Mouse (Mus musculus) CD4-positive helper T cell, adult 2 months (primary cell): ENCODE data around the gene Btg1.
A peak's percentile ranks its signal among the peaks of the same experiment; 100 is the strongest.

ENCODE experiments used
- DNase-seq: peaks from one replicate; pipeline ENCODE4 v3.0.0-alpha.2; 2012; ENCODE audit warnings: low read depth, missing footprints, low spot score

The Btg1 gene

DNA sequence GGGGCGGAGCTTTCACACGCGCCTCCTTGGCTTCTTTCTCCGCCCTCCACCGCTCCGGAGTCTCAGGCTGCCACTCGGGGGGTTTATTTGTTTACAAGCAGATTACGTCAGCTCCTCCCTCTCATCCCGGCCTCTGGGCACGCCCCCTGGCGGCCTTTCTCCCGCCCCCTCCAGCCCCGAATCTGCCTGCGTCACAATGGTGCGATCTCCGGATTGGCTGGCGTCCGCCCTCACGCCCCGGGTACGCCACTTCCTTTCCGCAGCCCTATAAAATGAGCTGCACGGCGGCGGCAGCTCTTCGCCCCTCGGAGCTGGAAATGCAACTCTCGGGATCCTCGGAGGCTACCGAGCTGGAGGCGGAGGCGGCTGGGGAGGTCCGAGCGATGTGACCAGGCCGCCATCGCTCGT lies at the start of gene Btg1:
Btg1 (plus strand) TSS at position 298 of the 408 bp plus-strand sequence.
- DNase-seq = peak; percentile 100

DNA sequence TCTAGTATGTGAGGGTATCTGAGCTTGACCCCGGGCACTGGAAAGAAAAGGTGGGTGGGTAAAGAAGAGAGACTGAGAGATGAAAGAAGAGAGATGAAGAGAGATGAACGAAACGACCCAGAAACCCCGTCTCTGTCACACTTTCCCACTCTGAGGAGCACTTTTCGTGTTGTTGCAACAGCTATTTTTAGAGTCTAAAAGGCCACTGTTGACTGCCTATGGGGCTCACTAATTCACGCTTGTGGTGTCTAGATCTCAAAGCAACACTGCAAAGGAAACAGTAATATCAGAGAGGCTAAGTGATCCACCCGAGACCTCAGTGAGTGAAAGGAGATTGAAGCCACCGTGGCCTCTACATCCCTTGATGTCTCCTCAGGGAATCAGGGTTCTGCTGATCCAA lies 47.3 kb upstream of the Btg1 start:
- peak; percentile 45 for DNase-seq

DNA sequence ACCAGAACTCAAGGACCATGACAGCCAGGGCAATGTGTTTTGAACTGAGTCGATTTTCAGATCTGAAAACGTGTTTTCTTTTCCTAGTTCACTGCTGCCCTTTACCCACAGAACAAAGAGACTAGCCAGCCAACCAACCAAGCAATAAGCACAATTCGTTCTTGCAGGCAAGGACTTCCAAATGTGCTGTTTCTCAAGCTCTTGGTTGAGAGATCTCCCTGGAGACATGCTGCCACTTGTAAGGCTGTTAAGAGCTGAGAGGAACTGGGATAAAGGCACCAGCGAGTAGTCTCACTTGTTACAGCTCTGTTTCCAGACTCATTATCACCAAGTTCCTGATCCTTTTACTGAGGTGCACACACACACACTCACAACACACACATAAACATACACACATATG lies 45.6 kb upstream of the Btg1 start:
- DNase-seq = no peak

DNA sequence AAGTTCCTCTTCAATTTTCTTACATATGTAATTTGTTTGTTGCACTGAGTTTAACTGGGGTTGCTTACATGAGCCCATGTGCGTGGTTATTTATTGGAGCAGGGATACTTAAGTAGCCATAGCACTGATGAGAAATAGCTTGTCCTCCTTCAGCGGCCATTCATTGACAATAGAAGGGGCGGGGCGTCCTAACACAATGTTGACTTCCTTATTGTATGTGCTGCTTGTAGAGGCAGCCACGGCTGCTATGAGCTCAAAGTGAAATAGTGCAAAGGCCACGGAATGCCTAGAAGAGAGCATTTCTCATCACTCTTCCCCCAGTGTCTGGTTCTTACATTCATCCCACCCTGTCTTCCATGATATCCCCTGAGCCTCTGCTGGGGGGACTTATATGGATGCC lies 42.0 kb upstream of the Btg1 start:
- DNase-seq = no peak

DNA sequence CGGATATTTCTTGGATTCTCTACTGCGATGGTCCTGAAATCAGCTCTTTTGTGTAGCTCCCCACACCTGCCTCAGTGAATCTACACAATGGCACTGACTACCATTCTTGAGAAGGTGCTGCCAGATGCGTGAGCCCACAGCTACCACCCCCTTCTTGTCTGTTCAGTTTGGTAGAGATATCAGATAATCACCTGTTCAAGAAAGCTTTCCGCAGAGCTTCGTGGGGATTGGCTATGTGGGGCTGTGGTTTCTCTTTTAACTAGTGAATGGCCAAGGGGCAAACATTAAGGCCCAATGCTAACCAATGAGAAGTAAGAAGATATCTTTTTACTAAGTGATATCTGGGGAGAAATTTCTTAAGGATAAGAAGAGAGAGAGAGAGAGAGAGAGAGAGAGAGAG lies 41.5 kb upstream of the Btg1 start:
- no peak for DNase-seq

DNA sequence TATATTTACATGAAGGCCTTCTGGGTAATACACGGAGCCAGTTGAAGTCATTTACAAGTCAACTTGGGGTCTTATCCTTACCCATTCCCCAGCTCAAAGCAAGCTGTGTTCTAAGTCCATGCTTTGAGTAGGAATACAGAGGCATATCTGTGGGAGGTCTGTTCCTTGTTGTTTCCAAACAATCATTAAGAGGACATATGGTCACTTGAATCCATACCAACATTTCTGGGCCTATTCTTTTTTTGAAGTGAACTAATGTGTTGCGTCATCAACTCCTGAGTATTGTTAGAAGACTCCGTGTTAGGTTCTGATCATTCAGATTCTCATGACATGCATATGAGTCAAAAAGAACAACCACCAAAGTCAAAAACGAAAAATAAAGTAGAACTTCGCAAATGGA lies 37.9 kb upstream of the Btg1 start:
- no peak for DNase-seq

DNA sequence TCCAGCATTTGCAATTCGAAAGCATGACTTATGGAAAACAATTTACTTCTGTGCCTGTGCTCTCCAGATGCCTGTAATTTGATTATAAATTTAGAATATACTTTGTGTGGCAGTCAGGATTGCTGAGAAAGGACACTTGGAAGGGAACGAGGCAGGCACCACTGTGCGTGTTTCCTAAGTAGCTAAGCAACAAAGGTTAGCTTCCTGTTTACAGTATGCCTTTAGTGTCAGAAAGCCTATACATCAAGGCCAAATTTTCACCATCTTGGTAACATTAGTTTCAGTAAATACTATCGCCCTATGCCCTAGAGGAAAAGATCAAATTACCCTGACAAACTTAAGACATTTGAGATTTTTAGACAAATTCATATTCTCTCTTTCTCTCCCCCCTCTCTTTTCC lies 37.4 kb upstream of the Btg1 start:
- peak; percentile 41 for DNase-seq

DNA sequence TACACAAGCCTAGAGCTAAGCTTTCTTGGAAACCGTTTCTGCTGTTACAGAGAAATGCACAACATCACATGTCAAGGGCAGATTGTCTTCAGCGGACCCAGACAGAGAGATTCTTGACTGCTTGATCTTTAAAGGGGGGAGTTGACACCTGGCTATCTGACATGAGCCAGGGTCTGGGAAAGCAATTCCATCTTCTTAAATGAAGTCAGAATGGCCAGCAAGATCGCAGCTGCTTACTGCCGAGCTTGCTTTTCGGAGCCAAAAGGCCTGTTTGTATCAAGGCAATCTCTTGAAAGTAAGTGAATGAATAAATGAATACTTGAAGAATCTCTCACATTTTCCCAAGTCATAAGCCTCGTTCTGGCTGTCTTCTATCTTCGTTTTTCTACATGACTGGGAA lies 36.6 kb upstream of the Btg1 start:
- DNase-seq = no peak

DNA sequence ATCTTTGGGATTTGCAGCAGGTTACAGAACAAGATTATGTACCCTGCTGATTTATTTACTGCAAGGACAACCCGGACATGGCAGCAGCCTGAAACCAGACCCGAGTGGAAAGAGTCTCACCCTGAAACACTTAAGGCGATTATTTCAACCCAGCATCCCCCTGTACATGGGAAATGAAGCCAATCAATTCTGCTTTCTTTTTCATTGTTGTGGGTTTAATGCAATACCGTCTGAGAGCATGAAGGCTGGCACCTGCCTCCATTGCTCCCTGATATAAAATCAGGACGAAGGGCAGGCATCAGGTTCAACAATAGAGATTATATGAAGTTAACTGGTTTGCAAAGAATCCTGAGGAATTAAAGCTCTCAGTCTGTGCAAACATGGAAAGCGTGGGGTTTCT lies 35.6 kb upstream of the Btg1 start:
- peak; percentile 48 for DNase-seq

DNA sequence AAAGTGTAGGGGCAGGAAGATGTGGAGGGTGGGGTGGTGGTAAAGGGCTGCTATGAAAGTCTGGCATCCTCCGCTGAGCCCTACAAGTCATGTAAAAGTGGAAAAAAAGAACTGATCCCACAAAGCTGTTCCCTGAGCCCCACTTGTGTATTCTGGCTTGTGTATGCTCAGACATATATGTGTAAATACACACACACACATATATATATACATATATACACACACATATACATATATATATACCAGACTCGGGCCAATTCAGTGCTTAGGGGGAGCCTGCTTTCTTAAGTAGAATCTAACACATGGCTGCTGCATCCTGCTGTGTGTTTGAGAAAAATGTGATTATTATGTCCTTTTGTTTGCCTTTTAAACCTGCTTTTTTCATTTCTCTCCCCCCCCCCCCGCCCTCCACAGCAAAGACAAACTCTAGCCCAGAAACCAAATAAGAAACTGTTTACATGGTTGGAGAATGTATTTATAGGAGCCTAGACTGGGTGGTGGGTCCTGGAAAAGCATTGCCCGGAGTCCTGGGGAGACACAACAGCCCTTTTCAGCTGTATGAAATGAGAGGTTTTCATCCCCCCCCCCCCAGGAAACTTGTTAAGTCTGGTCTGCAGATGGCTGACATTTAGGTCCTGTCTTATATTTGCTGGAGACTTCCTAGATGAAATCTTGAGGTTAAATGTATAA lies 30.5 kb upstream of the Btg1 start:
- peak; percentile 32 for DNase-seq

DNA sequence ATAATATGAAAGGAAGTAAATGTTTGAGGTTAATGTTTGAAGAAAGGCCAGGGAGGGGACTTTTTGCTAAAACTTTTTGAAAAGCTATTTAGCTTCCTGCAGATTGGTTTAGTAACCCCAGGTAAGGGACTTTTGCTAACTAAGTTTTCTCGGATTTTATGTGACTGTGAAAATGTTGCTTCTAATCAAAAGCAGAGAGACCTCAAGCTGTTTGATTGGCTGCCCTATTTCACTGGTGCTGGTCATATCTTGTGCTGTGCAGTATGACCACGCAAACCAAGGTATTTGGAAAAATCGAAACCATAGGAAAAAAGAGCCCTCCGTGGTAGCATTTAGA lies 30.0 kb upstream of the Btg1 start:
- peak; percentile 72 for DNase-seq

DNA sequence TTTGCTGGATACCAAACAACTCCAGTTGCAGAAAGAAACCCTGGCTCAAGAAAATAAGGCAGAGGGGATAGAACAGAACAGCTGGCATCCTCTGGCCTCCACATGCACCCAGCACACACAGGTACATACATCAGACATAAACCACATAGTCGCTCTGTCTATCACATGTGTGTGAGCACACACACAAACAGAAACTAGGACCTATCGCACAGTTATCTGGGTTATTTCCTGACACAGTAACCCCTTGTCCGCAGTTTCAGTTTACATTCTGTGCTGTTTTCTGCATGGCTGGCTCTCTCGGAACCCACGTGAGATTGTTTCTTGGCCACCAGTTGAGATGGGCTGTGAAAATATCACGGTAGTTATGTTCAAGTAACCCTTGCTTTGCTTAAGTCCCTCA lies 28.6 kb upstream of the Btg1 start:
- peak; percentile 63 for DNase-seq

DNA sequence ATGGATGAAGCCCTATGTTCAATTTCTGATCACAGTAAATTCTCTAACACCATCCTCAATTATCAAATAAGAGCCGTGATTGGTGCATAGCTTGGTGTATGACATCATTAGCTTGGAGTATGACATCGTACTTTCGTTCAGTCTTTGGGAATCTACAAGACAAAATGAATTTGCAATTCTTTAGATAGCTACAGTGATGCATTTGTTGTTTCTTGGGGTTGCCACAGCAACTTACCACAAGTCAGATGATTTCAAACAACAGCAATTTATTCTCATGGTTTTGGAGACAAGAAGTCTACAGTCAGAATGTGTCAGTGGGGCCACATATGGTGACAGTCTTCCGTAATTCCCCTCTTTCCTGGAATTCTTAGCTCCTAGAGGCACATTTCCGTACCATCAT lies 27.0 kb upstream of the Btg1 start:
- peak; percentile 78 for DNase-seq

DNA sequence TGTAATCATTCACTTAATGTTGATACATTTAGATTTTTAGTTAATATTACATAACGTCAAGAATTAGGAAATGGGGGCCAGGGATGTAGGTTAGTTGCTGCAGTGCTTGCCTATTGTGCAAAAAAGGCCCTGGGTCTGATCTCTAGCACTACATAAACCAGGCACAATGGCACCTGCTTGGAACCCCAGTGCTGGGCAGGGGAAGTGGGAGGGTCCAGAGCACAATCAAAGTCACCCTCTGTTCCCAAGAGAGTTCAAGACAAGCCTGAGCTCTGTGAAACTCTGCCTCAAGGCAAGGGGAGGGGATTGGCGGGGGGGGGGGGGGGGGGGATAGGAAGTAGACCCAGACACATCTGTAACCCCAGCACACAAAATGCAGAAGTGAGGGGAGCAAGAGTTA lies 24.7 kb upstream of the Btg1 start:
- DNase-seq = no peak

DNA sequence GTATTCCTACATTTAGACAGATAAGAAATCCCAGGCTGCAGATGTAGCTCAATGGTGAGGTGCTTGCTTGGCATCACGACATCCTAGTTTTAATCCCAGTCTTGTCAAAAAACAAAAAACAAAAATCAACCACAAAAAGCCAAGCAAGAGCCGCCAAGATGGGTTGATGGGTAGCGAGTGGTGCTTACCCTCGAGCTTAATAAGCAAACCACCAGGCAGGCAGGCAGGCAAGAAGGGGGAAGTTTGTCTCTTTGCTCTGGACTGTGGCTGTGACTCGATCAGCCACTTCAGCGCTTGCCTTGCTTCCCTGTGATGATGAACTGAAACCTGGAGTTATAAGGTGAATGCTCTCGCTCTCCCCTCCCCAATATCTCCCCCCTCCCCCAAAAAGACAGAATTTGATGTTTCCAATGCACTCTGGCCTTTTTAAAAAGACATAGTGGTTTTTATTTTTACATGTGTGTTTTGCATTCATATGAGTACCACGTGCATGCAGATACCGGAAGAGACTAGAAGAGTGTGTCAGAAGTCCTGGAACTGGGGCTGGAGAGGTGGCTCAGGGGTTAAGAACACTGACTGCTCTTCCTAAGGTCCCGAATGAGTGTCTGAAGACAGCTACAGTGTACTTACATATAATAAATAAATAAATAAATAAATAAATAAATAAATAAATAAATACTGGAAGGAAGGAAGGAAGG lies 21.2 kb upstream of the Btg1 start:
- DNase-seq = no peak

DNA sequence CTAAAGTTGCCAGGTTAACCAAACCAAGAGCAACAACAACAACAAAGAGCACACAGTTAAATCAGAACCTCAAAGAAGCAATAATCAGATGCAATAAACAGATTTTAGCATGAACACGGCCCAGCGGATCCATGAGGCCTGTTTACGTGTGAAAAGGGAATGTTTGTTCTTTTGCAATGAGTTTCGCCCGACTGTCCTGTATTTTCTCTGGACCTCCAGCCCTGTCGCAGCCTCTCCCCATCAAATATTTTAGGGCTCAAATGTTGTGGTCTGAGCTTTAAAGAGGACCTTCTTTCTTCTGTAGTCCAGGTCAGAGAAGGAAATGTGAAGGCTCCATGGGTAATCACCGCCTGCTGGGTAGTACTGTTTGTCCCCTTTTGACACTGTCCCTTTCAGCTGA lies 20.4 kb upstream of the Btg1 start:
- no peak for DNase-seq

DNA sequence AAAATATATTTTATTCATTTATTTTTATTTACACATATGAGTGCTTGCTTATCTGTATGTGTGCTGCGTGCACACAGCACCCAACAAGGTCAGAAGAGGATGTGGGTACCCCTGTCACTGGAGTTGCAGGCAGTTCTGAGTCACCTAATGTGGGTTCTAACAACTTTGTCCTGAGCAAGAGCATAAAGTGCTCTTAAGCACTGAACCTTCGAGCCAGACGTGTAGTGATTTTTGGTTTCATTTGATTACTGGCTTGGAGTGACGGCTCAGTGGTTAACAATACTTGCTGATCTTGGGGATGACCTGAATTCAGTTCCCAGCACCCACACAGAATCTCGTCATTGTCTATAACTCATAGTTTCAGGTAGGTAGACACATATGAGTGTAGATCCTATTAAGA lies 17.2 kb upstream of the Btg1 start:
- DNase-seq = peak; percentile 79

DNA sequence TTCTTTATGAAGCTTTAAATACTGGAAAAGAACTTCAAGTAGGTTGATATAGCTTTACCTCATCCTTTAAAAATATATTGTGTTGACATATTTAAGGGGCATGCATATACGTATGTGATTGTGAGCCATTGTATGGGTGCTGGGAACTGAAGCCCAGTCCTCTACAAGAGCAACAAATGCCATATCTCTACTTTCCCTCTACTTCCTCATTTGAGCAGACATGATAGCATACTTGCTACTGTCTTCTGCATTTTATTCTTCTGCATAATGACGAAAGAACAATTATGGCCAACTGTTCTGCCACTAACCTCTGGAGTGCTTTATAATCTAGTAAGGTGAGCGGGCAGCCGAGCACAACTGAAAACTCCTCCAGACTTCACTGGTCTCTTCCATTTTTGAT lies 15.1 kb upstream of the Btg1 start:
- DNase-seq = no peak

DNA sequence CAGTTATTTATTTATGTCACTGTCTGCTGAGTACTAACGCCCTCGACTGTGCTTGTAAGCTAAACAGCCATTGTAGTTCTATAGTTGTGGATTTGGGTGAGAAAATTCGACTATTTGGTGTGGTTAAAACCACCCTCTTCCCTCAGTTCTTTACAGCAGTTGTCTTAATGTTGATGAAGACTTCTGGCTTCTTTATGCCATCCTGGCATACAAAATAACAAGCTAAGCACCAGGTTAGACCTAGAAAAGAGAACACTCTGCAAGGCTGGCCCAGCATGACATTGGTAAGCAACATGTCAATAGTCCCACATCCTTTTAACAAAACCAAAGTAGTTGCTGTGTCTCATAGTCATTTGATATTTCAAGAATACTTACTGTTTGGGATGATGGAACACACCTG lies 14.5 kb upstream of the Btg1 start:
- DNase-seq = peak; percentile 54

DNA sequence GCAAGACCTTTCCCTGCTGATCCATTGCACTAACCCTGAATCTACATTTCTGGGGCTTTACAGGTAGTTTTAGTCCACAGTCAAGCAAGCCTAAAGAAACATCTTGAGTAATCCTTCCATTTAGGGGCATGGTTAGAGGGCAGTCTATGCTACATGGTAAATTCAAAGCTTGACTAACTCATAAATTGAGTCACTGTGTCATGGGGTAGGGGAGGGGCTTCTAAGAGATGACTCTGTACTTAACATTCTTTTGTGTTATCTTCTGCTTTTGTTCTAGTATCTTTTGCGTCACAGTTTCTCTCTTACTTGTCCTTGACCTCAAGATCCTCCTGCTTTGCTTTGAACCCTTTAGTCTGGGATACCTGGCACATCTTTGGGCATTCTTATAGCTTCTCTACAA lies 11.6 kb upstream of the Btg1 start:
- DNase-seq = peak; percentile 21

DNA sequence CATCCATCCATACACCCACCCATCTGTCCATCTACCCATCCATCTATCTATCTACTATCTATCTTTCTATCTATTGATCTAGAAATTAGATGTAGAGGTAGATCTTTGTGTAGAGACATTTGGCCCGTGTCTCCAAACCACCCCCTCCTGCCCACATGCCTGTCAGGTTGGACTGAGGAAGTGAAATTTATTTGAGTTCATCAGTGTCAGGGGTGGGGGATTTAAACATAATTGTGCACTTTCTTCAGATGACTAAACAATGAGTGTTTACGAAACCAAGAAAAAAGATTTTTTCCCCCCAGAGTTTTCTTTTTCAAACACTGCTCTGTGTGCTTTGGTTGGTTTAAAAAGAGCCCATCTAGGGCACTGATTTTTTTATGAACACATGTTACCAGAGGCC lies 10.9 kb upstream of the Btg1 start:
- no peak for DNase-seq

DNA sequence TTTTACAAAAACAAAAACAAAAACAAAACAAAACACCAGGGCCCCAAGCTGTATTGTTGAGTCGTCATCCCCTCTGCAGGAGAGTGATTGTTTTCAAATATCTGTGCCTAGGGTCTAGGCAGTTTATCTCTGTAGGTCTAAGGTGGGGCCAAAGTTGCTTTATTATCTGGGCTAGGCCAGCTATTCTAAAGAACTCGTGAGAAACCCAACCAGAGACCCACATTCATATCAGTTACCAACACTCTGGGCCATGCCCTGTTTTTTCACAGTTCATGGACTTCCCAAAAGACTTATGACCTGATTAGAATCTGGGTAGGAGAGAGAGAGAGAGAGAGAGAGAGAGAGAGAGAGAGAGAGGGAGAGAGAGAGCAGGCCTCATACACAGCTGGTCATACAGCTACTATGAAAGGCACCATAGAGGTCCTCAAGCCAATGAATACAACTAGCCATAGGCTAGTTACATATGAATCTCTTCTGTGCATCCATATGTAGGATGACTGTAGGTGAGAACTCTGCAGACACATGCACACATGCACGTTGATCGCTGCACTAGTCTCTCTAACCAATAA lies 9.1 kb upstream of the Btg1 start:
- DNase-seq = no peak
